Mouse (Mus musculus): ENCODE measurements around the gene Mmp20. TPM values are rescaled to one million over a fixed set of nuclear protein-coding genes. Genes with fewer than 3 reads are reported as not detected.

Gene Mmp20
- not detected in 2 replicates for polyA plus RNA-seq (2012; ENCODE audit: insufficient read depth, insufficient read length, missing spikeins)

DNA sequence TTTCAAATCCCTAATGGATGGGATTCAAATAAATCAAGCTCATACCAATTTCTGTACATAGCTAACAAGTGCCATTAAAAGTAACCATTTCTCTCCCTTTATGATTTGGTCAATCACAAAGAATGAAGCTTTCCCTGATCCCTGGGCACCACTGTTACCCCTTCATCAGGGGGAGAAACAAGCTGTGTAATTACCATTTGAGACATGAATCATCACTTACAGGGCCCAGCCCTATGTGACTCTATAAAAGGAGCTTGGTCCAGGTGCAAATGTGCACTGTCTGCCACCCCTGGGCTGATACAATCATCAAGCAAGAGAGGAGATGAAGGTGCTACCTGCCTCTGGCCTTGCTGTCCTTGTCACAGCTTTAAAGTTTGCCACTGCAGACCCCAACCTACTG is at the start of gene Mmp20:
Gene Mmp20 (plus strand): TSS at position 301 of the 400 bp plus-strand sequence.
- Histone ChIP-seq H3K4me3 (ENCODE audit: insufficient read depth, low read depth, low read length) (no peak within 1 kb of the TSS), H3K4me1 (ENCODE audit: control insufficient read depth, insufficient read depth, insufficient read length, low read length) (no peaks in the 10 kb centered on the region), H3K27ac (replicated peaks; ENCODE audit: low read depth, low read length) (no peak within 1 kb of the TSS)

DNA sequence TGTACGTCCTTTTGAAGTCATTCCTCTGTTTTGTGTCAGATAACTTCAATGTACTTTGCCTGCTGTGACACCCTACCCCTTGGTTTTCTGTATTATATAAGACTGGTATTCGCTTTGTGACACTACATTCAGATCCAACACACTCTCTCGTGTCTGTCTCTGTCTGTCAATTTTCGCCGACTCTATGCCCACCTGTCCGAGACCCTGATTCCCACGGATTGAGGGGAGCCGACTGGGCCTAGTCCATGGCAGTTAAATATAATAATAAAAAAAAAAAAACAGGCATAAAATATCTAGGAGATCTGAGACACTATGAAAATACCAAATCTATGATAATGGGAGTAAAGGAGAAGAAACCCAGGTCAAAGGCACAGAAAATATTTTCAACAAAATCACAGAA is 38.0 kb upstream of the Mmp20 start:
- Histone ChIP-seq H3K4me3 (ENCODE audit: insufficient read depth, low read depth, low read length) (no peak overlapping the region), H3K4me1 (ENCODE audit: control insufficient read depth, insufficient read depth, insufficient read length, low read length) (no peaks in the 10 kb centered on the region), H3K27ac (replicated peaks; ENCODE audit: low read depth, low read length) (no peak overlapping the region)

DNA sequence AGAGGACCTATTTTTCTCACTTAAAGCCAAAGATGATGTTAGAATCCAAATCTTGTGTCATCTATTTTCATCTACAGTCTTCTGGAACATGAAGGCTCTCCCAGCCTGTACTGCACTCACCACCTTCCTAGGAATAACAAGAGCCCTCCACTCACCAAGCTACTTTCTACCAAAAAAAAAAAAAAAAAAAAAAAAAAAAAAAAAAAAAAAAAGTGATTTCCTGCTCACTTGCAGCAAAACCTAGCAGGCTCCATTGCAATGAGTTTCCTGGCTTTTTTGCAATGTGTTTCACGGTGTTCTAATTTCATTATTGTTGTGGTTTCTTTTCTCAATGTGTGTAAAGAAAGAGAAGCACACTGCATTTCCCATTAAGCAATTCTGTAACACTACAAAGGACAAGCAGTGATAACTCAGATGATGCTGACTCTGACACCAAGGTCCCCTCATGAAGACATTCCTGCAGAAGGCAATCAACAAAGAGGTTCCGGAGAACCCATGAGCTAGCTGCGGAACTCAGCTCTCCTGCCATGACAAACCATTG is 34.7 kb upstream of the Mmp20 start:
- H3K4me1 ChIP-seq (ENCODE audit: control insufficient read depth, insufficient read depth, insufficient read length, low read length) = no peaks in the 10 kb centered on the region
- no peak overlapping the region for H3K4me3 ChIP-seq (ENCODE audit: insufficient read depth, low read depth, low read length)

DNA sequence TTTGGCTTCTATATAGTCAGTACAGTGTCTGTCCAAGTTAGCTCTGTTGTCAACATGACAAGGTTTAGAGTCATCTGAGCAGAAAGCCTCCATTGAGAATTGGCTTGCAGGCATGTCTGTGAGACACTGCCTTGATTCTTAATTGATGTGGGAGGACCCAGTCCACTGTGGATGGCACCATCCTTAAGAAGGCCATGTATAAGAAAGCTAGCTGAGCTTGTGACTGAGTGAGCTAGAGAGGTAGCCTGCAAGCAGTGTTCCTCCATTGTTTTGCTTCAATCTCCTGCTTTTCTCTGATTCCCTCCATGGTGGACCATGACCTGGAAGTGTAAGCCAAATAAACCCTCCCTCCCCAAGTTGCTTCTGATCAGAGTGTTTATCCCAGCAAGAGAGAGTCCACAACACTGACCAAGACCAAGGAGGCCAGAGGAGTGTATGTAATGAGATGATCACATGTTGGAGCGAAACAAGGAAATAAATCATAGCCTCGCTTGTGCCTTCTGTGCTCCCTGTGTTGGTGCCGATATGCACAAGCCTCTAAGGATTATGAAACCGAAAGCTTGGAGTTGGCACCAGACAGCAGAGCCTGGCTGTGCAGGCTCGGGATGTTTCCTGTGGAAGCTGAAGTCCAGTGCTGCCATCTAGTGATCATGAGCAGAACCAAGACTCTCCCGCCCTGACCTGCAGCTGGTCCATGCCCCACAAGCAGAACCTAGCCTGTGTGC is 33.1 kb upstream of the Mmp20 start:
- Histone ChIP-seq H3K4me3 (ENCODE audit: insufficient read depth, low read depth, low read length) (peak overlapping the region; percentile 49), H3K27ac (replicated peaks; ENCODE audit: low read depth, low read length) (peak overlapping the region; percentile 32), H3K4me1 (ENCODE audit: control insufficient read depth, insufficient read depth, insufficient read length, low read length) (no peaks in the 10 kb centered on the region)

More for the DNA sequence above, 34.7 kb upstream of the Mmp20 start:
- no peak overlapping the region for H3K27ac ChIP-seq (replicated peaks; ENCODE audit: low read depth, low read length)

DNA sequence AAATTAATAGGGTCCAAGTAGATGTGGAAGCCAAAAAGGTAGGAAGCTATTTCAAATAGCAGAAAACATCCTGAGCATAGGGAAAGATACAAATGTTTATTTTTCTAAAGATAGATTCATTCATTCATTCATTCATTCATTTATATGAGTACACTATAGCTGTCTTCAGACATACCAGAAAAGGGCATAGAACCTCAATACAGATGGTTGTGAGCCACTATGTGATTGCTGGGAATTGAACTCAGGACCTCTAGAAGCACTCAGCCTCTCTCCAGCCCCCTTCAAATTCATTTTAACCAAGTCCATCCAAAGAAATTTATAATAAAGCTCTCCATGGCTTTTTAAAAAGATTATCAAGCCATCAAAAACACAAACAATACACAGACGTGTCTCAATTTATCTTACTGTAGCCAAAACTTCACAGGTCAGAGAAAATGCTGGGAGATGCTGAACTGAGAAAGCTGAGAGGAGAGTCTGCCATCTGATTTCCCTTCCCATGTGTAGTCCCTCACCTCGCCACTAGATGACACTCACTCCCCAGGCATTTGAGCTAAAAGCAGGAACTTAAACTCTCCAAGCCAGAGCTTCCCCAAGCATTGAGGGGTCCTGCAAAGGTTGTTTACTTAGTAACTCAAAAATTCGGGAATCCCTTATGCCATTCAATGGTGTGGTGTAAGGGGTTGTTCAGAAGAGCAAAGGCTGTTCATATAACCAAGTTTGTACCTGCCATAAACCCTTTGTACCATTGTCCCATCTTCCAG is 24.9 kb upstream of the Mmp20 start:
- Histone ChIP-seq H3K4me3 (ENCODE audit: insufficient read depth, low read depth, low read length) (no peak overlapping the region), H3K4me1 (ENCODE audit: control insufficient read depth, insufficient read depth, insufficient read length, low read length) (no peaks in the 10 kb centered on the region)

DNA sequence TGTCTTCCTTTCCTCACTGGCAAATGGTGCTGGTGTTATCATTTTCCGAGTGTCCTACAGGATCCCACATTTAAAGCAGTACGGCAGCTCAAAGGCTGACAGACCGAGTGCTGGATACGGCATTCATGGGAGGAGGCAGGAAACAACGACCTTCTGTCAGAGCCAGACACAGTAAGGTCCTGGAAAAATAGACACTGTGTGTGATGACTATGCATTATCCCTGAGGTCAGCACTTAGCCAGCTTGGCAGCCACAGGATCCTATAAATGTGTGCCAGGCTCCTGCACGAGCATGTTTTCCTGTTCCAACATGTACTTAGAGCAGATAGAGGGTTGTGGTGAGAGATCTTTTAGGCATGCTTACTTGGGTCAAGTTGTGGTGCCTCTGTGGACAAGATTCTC is 24.0 kb upstream of the Mmp20 start:
- no peak overlapping the region for H3K4me3 ChIP-seq (ENCODE audit: insufficient read depth, low read depth, low read length)
- no peak overlapping the region for H3K27ac ChIP-seq (replicated peaks; ENCODE audit: low read depth, low read length)
- H3K4me1 ChIP-seq (ENCODE audit: control insufficient read depth, insufficient read depth, insufficient read length, low read length) = no peaks in the 10 kb centered on the region

More for the DNA sequence above, 24.9 kb upstream of the Mmp20 start:
- H3K27ac ChIP-seq (replicated peaks; ENCODE audit: low read depth, low read length) = no peak overlapping the region

DNA sequence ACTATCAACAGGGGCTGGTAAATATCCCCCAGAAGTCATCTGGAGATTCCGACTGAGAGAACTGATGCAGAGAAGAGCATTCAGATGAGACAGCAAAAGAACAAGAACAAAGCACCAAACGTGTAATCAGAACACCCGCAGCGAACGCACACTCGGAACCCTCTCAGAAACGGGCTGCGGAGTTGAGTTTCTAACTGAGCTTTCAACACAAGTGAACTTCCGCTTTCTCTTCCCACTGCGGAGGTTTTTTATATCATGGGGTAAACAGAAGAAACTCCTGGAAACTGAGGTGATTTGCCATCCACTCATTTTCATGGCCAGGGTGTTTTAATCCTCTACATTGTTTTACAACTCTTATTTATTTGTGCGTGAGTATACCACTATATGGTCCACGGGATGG is 22.4 kb upstream of the Mmp20 start:
- H3K4me1 ChIP-seq (ENCODE audit: control insufficient read depth, insufficient read depth, insufficient read length, low read length) = no peaks in the 10 kb centered on the region
- H3K27ac ChIP-seq (replicated peaks; ENCODE audit: low read depth, low read length) = no peak overlapping the region
- no peak overlapping the region for H3K4me3 ChIP-seq (ENCODE audit: insufficient read depth, low read depth, low read length)

DNA sequence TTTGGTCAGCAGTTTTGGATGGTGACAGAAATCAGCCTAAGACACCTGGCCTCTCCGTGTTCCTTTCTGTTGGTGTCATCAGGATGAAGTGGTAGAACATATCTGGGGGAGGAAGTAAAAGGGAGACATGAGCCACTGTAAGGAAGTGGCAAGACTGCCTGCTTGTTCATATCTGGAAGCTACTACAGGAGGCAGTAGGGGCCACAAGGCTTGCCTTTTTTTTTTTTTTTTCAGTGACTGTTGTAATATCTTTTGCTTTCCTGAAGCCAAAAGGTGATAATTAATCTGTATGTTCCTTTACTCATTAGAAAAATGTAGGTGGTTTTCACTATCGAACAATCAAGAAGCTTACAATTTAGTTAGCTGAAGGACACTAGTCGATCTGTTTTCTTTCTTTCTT is 5.4 kb upstream of the Mmp20 start:
- H3K27ac ChIP-seq (replicated peaks; ENCODE audit: low read depth, low read length) = no peak overlapping the region
- no peaks in the 10 kb centered on the region for H3K4me1 ChIP-seq (ENCODE audit: control insufficient read depth, insufficient read depth, insufficient read length, low read length)
- no peak overlapping the region for H3K4me3 ChIP-seq (ENCODE audit: insufficient read depth, low read depth, low read length)

DNA sequence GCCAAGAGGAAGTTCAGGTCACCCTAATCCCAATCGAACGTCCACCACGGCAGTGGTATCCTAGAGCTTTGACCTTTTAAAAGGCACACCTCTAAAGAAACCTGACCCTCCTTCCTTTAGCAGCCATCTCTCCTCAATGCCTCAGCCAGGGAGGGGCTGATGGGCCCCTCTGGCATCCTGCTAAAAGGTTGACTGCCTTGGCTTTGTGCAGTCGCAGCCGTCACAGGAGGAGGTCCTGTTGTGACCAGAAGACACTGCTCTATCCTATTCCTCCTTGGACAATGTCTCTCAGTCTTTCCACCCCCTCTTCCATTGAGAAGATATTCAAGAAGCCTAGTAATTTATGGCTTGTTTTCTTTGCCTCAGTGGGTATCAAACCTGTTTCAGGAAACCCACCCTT is 5.9 kb downstream of the Mmp20 start:
- Histone ChIP-seq H3K4me1 (ENCODE audit: control insufficient read depth, insufficient read depth, insufficient read length, low read length) (no peaks in the 10 kb centered on the region), H3K4me3 (ENCODE audit: insufficient read depth, low read depth, low read length) (no peak overlapping the region), H3K27ac (replicated peaks; ENCODE audit: low read depth, low read length) (no peak overlapping the region)

DNA sequence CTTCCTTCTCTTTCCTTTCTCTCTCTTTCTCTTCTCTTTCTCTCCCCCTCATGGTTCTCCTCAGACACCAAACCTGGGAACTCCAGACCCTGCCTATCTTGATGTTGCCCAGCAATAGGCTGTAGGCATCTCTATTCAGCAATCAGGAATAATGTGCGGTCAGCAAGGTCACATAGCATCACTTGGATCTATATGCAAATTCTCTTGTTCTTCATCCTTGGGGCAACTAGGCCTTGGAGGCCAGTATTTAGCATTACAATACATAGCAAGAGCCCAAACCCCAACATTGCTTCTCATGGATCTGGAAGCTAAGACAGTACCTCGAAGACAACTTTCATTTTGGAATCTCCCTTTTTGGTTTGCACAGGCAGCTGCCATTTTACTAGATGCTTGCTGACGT is 19.9 kb downstream of the Mmp20 start:
- Histone ChIP-seq H3K4me1 (ENCODE audit: control insufficient read depth, insufficient read depth, insufficient read length, low read length) (no peaks in the 10 kb centered on the region), H3K4me3 (ENCODE audit: insufficient read depth, low read depth, low read length) (no peak overlapping the region), H3K27ac (replicated peaks; ENCODE audit: low read depth, low read length) (no peak overlapping the region)

DNA sequence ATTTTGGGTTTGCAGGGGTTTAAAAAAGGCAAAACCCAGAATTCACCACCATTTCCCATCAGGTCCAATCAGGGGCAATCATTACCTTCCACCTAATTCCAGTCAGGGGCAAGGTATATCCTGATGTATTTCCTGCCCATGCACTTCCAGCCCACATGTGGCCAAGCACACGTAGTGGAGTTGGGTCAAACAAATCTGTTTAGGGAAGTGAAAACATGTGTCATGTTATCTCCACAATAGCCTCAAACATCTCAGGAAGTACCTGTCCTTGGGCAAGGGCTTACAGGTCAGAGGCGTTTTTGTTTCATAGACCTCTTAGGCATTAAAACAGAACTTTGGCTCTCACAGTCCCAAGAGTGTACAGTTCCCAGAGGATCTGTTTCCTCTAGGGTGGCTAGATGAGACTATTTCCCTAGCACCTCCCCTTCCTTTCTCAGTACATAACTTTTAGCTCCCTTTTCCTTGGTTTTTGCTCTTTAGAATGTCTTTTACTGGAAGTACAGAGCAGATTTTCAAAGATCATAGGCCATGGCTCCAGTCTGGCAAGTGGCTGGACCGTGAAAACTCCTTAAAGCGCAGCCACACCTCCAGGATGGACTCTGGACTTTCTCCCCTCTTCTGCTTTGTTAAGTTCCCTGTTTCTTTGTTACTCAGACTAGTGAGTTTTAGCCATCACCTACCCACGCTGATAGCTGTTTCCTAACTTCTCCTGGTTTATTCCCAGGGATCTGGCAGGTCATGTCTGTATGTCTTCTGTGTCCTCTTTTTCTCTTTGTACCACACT is 22.6 kb downstream of the Mmp20 start:
- H3K4me1 ChIP-seq (ENCODE audit: control insufficient read depth, insufficient read depth, insufficient read length, low read length) = no peaks in the 10 kb centered on the region
- no peak overlapping the region for H3K27ac ChIP-seq (replicated peaks; ENCODE audit: low read depth, low read length)
- H3K4me3 ChIP-seq (ENCODE audit: insufficient read depth, low read depth, low read length) = no peak overlapping the region

DNA sequence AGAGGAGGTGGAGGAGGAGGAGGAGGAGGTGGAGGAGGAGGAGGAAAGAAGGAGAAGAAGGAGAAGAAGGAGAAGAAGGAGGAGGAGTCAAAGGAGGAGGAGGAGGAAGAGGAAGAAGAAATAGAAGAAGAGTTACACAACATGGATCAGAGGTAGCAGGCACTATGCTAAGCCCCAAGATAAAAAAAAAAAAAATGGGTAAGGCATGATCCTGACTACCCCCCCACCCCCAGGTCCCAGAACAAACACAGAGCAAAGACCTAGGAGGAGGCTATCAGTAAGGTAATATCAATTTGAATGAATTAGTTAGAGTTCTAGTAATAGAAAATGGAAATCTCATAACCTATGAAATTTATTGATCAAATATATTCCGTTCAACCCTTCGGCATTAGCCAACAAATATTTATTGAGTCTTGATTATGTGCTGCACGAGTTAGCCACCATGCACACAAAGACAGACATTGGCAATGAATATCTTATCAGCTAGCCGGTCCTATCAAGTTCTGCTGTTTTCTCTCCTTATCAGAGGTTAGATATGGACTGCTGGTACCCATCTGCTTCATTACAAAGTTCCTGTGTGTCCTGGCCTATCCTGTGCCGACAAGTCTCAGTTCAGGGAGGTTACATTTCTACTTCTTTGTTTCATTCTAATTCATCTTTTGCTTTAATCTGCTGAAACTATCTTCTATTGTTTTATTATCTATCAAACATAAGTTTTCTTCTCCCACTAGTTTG is 24.5 kb downstream of the Mmp20 start:
- Histone ChIP-seq H3K4me1 (ENCODE audit: control insufficient read depth, insufficient read depth, insufficient read length, low read length) (no peaks in the 10 kb centered on the region), H3K4me3 (ENCODE audit: insufficient read depth, low read depth, low read length) (no peak overlapping the region), H3K27ac (replicated peaks; ENCODE audit: low read depth, low read length) (no peak overlapping the region)

DNA sequence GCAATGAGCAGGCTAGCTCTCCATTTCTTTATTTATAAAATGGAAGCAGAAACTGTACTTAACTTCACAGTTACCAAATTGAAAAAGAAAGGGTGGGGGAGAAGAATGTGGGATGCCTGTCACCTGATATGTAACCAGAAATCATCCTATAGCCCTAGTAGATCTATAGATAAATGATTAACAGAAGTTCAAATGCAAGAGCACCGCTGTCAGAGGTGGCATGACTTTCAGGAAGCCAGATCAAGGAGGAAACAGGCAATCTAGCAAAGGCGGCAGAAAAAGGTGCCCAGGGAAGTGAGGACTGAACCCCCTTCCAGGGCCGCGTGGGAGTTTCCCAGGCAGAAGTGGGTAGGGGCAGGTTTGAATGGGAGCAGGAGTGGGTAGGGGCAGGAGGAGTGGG is 29.9 kb downstream of the Mmp20 start:
- Histone ChIP-seq H3K4me1 (ENCODE audit: control insufficient read depth, insufficient read depth, insufficient read length, low read length) (no peaks in the 10 kb centered on the region), H3K27ac (replicated peaks; ENCODE audit: low read depth, low read length) (no peak overlapping the region), H3K4me3 (ENCODE audit: insufficient read depth, low read depth, low read length) (no peak overlapping the region)

DNA sequence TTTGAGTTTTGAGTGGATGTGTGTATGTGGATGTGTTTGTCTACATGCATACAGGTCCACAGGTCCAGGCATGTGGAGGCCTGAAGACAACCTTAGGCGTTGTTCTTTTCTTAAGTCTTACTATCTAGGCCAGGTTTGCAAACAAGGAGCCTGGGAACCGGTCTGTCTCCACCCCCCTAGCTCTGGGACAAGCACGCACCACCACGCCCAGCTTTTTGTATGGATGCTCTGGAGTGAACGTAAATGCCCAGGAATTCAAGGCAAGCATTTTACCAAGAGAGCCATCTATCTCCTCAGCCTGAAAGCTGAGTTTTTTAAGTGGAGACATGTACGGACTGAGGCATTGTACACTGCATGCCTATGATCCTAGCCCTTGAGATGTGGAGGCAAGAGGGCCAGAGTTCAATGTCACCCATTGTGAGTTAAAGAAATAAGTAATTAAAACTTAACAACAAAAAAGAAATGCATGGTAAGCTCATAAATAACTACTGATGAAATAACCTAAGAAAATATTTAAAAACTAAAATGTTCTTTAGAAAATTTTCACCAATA is 31.5 kb downstream of the Mmp20 start:
- Histone ChIP-seq H3K4me3 (ENCODE audit: insufficient read depth, low read depth, low read length) (no peak overlapping the region), H3K27ac (replicated peaks; ENCODE audit: low read depth, low read length) (no peak overlapping the region), H3K4me1 (ENCODE audit: control insufficient read depth, insufficient read depth, insufficient read length, low read length) (no peaks in the 10 kb centered on the region)
